Mouse (Mus musculus) limb, embryonic 14.5 days (tissue): ENCODE results near the gene Eif2s2. TPM values are rescaled to one million over a fixed set of nuclear protein-coding genes. Genes with fewer than 3 reads are reported as not detected.

Source experiments
- ATAC-seq: fragments of 200-750 bp; cut with Nextera tagmentation; 2 replicates; pipeline ENCODE4 v1.8.0; 2017; ENCODE audit warnings: low read depth, moderate number of reproducible peaks, moderate TSS enrichment; ENCODE audit not compliant: low FRiP score
- DNase-seq: peaks from one replicate; pipeline ENCODE4 v3.0.0-alpha.2; 2015; ENCODE audit warnings: low spot score
- H3K27ac ChIP-seq: fragments of 300-500 bp; sonication (generic); replicated peaks from 2 replicates; pipeline ENCODE4 v1.5.1; 2014; ENCODE audit warnings: low read depth, mild to moderate bottlenecking, low read length, moderate library complexity, mixed read lengths
- H3K27me3 ChIP-seq: fragments of 300-500 bp; sonication (generic); 2 replicates; pipeline ENCODE4 v1.6.1; 2014; ENCODE audit warnings: low read length, mixed read lengths; ENCODE audit not compliant: control insufficient read depth, insufficient read depth
- H3K36me3 ChIP-seq: fragments of 300-500 bp; sonication (generic); 2 replicates; pipeline ENCODE4 v1.6.1; 2014; ENCODE audit warnings: mild to moderate bottlenecking, low read length, moderate library complexity, mixed read lengths; ENCODE audit not compliant: control insufficient read depth, insufficient read depth
- H3K4me1 ChIP-seq: fragments of 300-500 bp; sonication (generic); 2 replicates; pipeline ENCODE4 v1.6.1; 2014; ENCODE audit warnings: antibody characterized with exemption, low read length, mixed read lengths; ENCODE audit not compliant: control insufficient read depth, insufficient read depth
- H3K4me2 ChIP-seq: fragments of 300-500 bp; sonication (generic); replicated peaks from 2 replicates; pipeline ENCODE4 v1.6.1; 2014; ENCODE audit warnings: low read depth, mild to moderate bottlenecking, low read length, moderate library complexity; ENCODE audit not compliant: severe bottlenecking
- H3K4me3 ChIP-seq: fragments of 300-500 bp; sonication (generic); replicated peaks from 2 replicates; pipeline ENCODE4 v1.5.1; 2014; ENCODE audit warnings: low read length
- H3K9ac ChIP-seq: fragments of 300-500 bp; sonication (generic); 2 replicates; pipeline ENCODE4 v1.6.1; 2014; ENCODE audit warnings: mild to moderate bottlenecking, low read depth, low read length, moderate library complexity; ENCODE audit not compliant: severe bottlenecking
- H3K9me3 ChIP-seq: fragments of 300-500 bp; sonication (generic); 2 replicates; pipeline ENCODE4 v1.6.1; 2016; ENCODE audit warnings: low read length; ENCODE audit not compliant: control insufficient read depth
- POLR2A ChIP-seq: fragments of 200-500 bp; IDR thresholded peaks from 2 replicates; pipeline ENCODE4 v1.8.0; 2012; ENCODE audit warnings: inconsistent platforms, mild to moderate bottlenecking, moderate library complexity, borderline replicate concordance; ENCODE audit not compliant: insufficient read depth, insufficient read length; ENCODE audit errors: extremely low read depth
- WGBS: fragments of 180-500 bp; shearing (Covaris S2); extraction: QIAGEN DNeasy Blood & Tissue Kit; methylation state at CpG from one replicate; pipeline ENCODE4 v1.1.7; 2014; 5-methylcytosine and 5-hydroxymethylcytosine counted together
- polyA plus RNA-seq, 2 experiments: library from polyadenylated mRNA; depleted of rRNA in 1 of 2; stranded (reverse) in 1 of 2; unstranded in 1 of 2; fragments of >200 nt; fragmentation: Nextera tagmentation in 1 of 2; extraction: Ambion mirVana in 1 of 2; gene quantifications; 2 replicates each; pipeline versions ENCODE4 v1.2.1 to v1.2.3; 2012 to 2014

The Eif2s2 gene
- polyA plus RNA-seq, 2 experiments = 73.6 to 116 TPM

DNA sequence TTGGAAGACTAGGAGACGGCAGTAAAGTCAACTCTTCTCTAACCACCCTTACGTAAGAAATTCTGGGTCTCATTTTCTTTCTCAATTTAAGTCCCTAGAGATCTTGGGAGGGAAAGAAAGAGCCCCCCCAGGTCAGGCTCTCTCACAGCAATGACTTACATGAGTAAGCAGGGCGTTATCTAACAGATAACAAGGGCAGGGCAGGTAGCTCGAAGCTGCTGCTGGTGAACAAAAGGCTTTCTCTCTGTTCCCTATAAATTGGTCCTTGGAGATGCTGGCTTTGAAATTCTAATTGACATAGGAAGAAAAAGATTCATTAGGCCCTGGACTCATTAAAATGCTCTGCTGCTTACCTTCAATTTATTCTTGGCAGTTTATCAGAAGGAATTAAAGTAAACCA, 60.3 kb downstream of the Eif2s2 start:
- TF ChIP-seq POLR2A = no peak
- peaks cover 9% of the 10 kb centered on the region; the same call in 1 of the 2 replicates for H3K36me3 ChIP-seq
- no peaks in the 10 kb centered on the region for H3K27me3 ChIP-seq
- H3K4me1 ChIP-seq = no peaks in the 10 kb centered on the region
- no peak overlapping the region for H3K4me3 ChIP-seq
- ATAC-seq = no peak
- 85% methylated on average over 4 of the region's 4 CpGs for whole genome bisulfite sequencing
- no peak overlapping the region for H3K9ac ChIP-seq
- H3K9me3 ChIP-seq = no peaks in the 10 kb centered on the region
- no peak overlapping the region for H3K4me2 ChIP-seq
- no peak for DNase-seq
- H3K27ac ChIP-seq = no peak overlapping the region

DNA sequence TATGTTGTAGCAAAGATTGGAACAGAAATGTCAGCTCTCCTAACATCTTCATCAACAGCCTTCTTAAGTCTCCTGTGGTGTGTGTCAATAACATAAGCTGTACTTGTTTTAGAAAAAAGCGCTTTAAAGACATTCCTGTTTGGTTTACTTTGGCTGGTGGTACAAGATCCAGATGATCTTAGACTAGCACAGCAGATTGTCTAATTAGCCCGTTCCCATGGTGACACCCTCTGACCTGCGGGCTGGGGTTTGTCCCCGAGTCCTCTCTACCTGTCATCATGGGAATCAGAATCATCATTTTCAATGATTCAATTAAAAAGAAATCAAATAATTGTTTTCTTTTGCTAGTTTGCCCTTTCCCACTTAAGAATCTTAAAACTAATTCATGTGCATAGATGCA, 65.2 kb downstream of the Eif2s2 start:
- no peak overlapping the region for H3K4me3 ChIP-seq

DNA sequence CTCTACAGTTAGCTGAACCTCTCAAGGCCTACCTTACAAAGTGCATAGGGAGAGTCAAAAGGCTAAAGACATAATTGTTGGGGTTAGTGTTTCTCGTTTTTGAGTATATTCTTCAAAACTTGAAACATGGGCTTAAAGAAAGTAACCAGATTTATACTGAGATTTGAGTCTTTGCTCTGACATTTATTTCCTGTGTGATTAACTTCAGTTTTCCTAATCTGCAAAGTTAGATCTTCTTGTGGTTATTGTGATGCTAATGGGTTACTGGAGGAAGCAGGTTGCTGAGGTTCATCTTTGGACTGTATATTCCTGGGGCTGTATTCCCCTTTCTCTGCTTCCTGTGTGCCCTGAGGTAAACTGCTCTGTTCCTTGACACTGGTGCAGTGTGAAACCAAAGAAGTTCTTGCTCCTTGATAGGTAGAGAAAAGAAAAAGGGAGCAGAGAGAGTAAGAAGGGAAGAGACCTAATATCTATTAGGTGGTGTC, 66.6 kb downstream of the Eif2s2 start:
- no peaks in the 10 kb centered on the region for H3K27me3 ChIP-seq
- no peak overlapping the region for H3K4me3 ChIP-seq
- H3K4me1 ChIP-seq = no peaks in the 10 kb centered on the region
- TF ChIP-seq POLR2A = no peak
- no peak overlapping the region for H3K27ac ChIP-seq
- H3K36me3 ChIP-seq = peaks cover 4% of the 10 kb centered on the region; the same call in 1 of the 2 replicates
- no peaks in the 10 kb centered on the region for H3K9me3 ChIP-seq
- ATAC-seq = no peak
- WGBS = 84% methylated on average over 1 of the region's 1 CpGs
- no peak overlapping the region for H3K4me2 ChIP-seq
- DNase-seq = no peak
- no peak overlapping the region for H3K9ac ChIP-seq

More for the DNA sequence above, 65.2 kb downstream of the Eif2s2 start:
- no peaks in the 10 kb centered on the region for H3K27me3 ChIP-seq
- H3K27ac ChIP-seq = no peak overlapping the region
- TF ChIP-seq POLR2A = no peak
- H3K4me1 ChIP-seq = no peaks in the 10 kb centered on the region
- 80% methylated on average over 4 of the region's 4 CpGs for WGBS
- no peak overlapping the region for H3K4me2 ChIP-seq
- H3K9me3 ChIP-seq = no peaks in the 10 kb centered on the region
- ATAC-seq = no peak
- H3K9ac ChIP-seq = no peak overlapping the region
- H3K36me3 ChIP-seq = 0 out of 2 replicates have a peak, but pooled peaks cover 4% of the 10 kb centered on the region
- DNase-seq = no peak

Other genes starting within 250 kb of the Eif2s2 start
- 177 and 206 TPM in 2 replicates for gene Chmp4b, start 241.2 kb downstream of the Eif2s2 start, polyA plus RNA-seq (2012; rRNA removed)
- gene Chmp4b, start 241.2 kb downstream of the Eif2s2 start, polyA plus RNA-seq (2014; fragmentation: Nextera tagmentation; extraction: Ambion mirVana) = 20.7 and 20.9 TPM in 2 replicates
- gene Gm14214, start 122.9 kb downstream of the Eif2s2 start, polyA plus RNA-seq (2012; rRNA removed) = not detected in 2 replicates
- gene Gm14214, start 122.9 kb downstream of the Eif2s2 start, polyA plus RNA-seq (2014; fragmentation: Nextera tagmentation; extraction: Ambion mirVana) = not detected in 2 replicates
- gene Raly, start 101.8 kb downstream of the Eif2s2 start, polyA plus RNA-seq (2012; rRNA removed) = 355 and 385 TPM in 2 replicates
- 65.0 and 66.6 TPM in 2 replicates for gene Raly, start 101.8 kb downstream of the Eif2s2 start, polyA plus RNA-seq (2014; fragmentation: Nextera tagmentation; extraction: Ambion mirVana)
- gene a, start 101.5 kb downstream of the Eif2s2 start, polyA plus RNA-seq (2012; rRNA removed) = 27.6 and 54.5 TPM in 2 replicates
- gene a, start 101.5 kb downstream of the Eif2s2 start, polyA plus RNA-seq (2014; fragmentation: Nextera tagmentation; extraction: Ambion mirVana) = 17.8 and 19.9 TPM in 2 replicates
- 17.4 and 17.7 TPM in 2 replicates for gene Gm14226, start 125.3 kb upstream of the Eif2s2 start, polyA plus RNA-seq (2012; rRNA removed)
- 5.7 and 6.3 TPM in 2 replicates for gene Gm14226, start 125.3 kb upstream of the Eif2s2 start, polyA plus RNA-seq (2014; fragmentation: Nextera tagmentation; extraction: Ambion mirVana)
- 123 and 133 TPM in 2 replicates for gene Ahcy, start 181.6 kb upstream of the Eif2s2 start, polyA plus RNA-seq (2012; rRNA removed)
- 70.5 and 72.7 TPM in 2 replicates for gene Ahcy, start 181.6 kb upstream of the Eif2s2 start, polyA plus RNA-seq (2014; fragmentation: Nextera tagmentation; extraction: Ambion mirVana)
- 30.2 and 31.1 TPM in 2 replicates for gene Itch, start 240.6 kb upstream of the Eif2s2 start, polyA plus RNA-seq (2012; rRNA removed)
- 49.8 and 54.6 TPM in 2 replicates for gene Itch, start 240.6 kb upstream of the Eif2s2 start, polyA plus RNA-seq (2014; fragmentation: Nextera tagmentation; extraction: Ambion mirVana)